Mouse (Mus musculus) thymus, postnatal 10 days (tissue): Measurements from ENCODE around the gene Eif2b4.
A peak's percentile ranks its signal among the peaks of the same experiment; 100 is the strongest.

ENCODE experiments used
- DNase-seq, 2 experiments: peaks; one replicate each; pipeline ENCODE4 v3.0.0; 2021; ENCODE audit warnings: low spot score in 2 of 2

Gene Eif2b4

GRCm38 (mm10) chr5:31154152-31154553, 39.1 kb downstream of the Eif2b4 start, which contains the start of gene Mpv17:
Gene Mpv17, minus strand, starts transcription at chr5:31154251.
- peak; percentile 48 to 59 for DNase-seq

GRCm38 (mm10) chr5:31153516-31154151, 39.6 kb downstream of the Eif2b4 start:
- DNase-seq = no peak

GRCm38 (mm10) chr5:31151746-31152145, 41.5 kb downstream of the Eif2b4 start:
- DNase-seq = no peak

GRCm38 (mm10) chr5:31149781-31150180, 43.4 kb downstream of the Eif2b4 start:
- no peak for DNase-seq

- no peak for DNase-seq
Measured at GRCm38 (mm10) chr5:31138968-31139425, 54.2 kb downstream of the Eif2b4 start.

GRCm38 (mm10) chr5:31138241-31138967, 54.8 kb downstream of the Eif2b4 start, which contains the start of gene Ucn:
Gene Ucn, minus strand, starts transcription at chr5:31138829.
- DNase-seq = no peak

GRCm38 (mm10) chr5:31137658-31138057, 55.6 kb downstream of the Eif2b4 start:
- DNase-seq = no peak
